Mouse (Mus musculus) bone marrow macrophage, adult 2 months (primary cell): Measurements from ENCODE around the gene Fkbp8.

ENCODE experiments used
- CTCF ChIP-seq: IDR thresholded peaks from 2 replicates; pipeline ENCODE4 v1.5.1; 2012; ENCODE audit warnings: low read depth, mild to moderate bottlenecking, low read length, moderate library complexity
- POLR2A ChIP-seq: IDR thresholded peaks from 2 replicates; pipeline ENCODE4 v1.6.1; 2012; ENCODE audit warnings: mild to moderate bottlenecking, low read depth, low read length, borderline replicate concordance

- no peak for TF ChIP-seq CTCF
- no peak for TF ChIP-seq POLR2A
Observed at GRCm38 (mm10) chr8:70482943-70483342, 44.6 kb upstream of the Fkbp8 start.
